Mouse (Mus musculus): ENCODE measurements at regions not wholly inside any gene's neighbourhood (a gene's known extent, or its start where the extent isn't known, plus 50 kb on each side); places are given as distances from the start of the nearest gene placed in this dataset.
A peak's percentile ranks its signal among the peaks of the same experiment; 100 is the strongest.
"Not testable (repeated sequence)": the region's sequence is repeated elsewhere in the genome, so short reads cannot be mapped to it uniquely, and the experiment has no call there.

DNA sequence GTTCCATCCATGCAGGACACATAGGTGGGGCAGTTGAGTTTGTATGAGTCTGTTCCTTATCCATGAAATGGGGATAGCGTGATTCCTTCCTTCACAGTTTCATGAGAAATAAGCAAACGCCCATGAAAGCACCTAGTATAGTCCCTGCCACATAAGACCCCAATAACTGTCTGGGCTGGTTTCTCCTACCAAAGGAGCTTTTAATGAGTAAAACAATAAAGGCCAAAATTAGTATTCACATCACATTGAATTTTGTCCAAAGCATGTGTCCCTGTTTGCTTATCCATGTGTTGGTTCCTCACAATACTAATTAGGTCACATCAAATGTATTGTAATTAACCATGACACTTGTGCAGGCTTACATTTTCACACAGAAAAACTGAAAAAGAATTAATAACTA, 221.3 kb downstream of the Prdm13 start:
- no peak for DNase-seq (ENCODE audit: low spot score in 2 of 2)

DNA sequence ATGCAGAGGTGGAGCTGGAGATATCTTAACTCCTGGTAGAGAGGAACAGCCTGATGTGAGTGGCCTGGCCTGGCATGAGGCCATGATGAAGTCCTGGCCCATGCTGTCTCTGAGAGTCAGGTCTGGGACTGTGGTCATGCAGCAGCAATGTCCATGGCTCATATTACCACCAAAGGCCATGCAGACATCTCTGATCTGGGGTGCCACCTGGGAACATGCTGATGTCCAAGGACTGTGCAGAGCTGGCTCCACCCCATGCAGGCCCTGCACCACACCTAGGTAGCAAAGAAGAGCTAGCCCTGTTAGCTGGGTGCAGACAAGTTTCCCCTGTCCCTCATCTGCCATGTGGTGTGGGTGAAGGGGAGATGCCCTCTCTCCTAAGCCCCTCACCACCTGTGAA, 244.5 kb downstream of the Prdm13 start:
- no peak for DNase-seq (ENCODE audit: low spot score in 2 of 2)

DNA sequence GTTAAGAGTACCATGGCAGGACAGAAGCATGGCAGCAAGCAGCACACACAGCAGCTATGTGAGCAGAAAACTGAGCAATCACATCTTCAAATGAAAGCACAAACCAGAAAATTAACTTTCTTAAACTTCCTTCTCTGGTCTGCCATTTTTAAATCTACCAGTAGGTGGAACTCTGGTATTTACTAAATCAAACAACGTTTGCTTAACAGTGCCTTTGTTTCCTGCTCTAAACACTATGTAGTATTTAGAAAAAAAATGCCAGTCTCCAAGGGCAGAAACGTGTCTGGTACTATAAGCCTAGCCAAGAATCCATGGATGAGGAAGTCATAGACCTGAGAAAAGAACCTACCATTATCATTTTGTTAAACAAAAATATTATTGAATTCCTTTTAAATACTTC, 249.1 kb downstream of the Prdm13 start:
- DNase-seq (ENCODE audit: low spot score in 2 of 2), result no peak

DNA sequence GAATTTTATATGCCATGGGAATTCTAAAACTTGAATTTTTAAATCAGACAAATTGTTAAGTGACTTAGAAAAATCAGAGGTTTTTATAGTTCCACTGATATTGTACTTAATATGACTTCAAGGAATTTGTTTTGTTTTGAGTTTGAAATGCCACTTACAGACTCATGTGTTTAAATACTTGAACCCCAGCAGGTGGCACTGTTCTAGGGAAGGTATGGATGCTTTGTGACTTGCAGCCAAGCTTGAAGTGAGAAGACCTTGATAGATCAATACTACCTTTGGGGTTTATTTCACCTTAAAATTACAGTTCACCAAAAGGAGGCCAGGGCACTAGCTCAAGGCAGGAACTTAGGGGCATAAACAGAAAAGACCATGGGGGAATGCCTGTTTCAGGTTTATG, 277.9 kb downstream of the Prdm13 start:
- DNase-seq (ENCODE audit: low spot score in 2 of 2), result no peak

DNA sequence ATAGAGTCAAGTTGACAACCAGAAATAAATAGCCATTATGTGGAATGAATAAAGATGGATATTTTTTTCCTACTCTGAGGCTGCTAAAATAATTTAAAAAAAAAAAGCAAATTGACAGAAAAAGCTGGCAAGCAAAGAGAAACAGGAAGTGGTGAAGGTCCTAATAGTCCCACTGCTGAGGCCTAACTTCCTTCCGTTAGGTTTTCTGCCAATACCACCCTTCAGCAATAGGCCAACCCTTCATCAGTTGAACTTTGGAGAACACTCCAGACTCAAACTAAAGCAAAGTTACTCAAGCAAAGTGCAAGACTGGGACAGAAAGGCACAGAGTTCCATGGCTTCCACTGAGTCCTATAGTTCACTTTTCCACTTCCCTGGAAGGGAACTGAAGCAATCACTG, 316.4 kb downstream of the Prdm13 start:
- no peak for DNase-seq (ENCODE audit: low spot score in 2 of 2)

DNA sequence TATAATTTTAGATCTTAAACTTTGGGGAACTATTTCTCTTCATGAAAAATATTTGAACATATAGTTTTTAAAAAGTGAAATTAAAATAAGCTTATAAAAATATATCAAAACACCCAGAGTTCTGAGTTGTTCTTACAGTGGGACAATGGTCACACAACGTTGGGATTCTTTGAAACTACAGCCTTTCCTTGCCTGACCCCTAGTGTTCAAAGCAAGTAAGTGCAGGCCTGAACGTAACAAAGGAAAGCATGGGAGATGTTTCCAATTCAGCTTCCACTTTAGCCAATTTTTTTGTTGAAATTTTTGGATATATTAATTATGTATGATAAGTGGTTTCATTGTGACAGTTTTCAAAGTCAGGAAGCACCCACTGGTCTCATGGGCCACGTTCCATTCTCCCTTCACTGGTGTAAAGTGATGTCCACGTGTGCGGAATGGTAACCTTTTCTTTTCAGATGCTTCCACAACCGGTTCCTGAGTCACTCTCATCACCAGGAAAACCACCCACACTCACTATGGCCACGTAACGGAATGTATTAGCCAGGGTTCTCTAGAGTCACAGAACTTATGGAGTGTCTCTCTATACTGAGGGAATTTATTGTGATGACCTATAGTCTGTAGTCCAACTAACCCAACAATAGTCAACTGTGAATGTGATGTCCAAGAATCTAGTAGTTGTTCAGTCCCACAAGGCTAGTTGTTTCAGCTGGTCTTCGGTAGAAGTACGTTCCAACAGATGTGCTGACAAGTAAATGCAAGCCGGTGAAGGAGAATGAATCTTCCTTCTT, 317.3 kb downstream of the Prdm13 start:
- peak in 1 of 2 experiments; percentile 1 for DNase-seq (ENCODE audit: low spot score in 2 of 2)

DNA sequence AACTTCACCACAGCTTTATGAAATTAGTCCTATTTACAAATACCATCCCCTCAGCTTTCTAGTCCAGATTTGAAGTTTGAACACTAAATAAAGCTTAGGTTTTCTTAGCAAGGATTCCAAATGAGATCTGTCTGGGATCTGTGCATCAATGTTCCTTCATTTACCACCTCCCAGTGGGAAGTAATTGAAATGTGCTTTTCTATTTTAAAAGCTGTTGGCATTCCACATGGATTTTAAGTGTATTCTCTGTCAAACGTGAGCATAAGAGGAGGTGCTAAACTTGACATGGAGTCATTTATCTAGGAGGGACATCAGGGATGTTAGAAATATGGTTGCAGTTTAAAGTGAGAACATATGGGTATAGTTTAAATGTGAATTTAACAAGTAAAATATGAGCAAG, 364.0 kb downstream of the Prdm13 start:
- DNase-seq (ENCODE audit: low spot score in 2 of 2), result no peak

DNA sequence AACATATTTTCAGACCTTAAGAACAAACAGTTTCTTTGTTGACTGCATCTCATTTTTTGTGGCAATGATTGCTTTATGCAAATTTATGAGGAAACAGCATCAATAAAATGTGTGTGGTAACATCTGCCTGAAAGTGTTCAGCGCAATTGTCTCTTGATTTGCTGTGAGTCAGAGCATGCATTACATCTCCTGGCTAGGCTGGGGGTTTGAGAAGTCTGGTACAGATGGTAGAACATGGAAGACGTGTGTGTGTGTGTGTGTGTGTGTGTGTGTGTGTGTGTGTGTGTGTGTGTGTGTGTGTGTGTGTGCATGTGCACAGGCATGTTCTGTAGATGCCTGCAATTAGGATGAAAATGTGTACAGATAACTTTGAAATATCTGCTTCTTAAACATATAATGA, 376.5 kb downstream of the Prdm13 start:
- not testable (repeated sequence) for DNase-seq (ENCODE audit: low spot score in 2 of 2)

DNA sequence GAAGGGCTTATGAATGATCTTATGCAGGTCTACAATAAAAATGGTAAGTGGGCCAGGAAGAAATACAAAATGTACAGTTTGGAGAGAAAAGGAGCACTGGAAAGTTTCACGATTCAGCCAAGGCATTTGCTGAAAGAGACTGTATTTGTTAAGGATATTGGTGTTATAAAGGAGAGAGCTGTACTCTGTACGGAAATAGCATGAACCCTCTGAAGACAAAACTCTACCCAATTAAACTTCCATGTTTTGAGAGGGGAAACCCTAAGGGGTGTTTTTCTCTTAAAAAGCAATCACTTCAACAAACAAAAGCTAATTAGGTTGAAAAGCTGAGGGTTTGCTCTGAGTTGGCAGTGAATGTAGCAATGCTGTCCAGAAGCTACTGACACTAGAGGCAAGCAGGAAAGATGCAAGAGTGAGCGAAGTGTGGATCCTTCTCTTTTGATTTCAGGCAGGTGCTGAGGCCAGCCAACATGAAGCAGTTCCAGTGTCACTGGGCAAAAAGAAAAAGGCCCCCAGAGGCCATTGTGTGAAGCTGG, 378.2 kb downstream of the Prdm13 start:
- DNase-seq (ENCODE audit: low spot score in 2 of 2), result no peak

DNA sequence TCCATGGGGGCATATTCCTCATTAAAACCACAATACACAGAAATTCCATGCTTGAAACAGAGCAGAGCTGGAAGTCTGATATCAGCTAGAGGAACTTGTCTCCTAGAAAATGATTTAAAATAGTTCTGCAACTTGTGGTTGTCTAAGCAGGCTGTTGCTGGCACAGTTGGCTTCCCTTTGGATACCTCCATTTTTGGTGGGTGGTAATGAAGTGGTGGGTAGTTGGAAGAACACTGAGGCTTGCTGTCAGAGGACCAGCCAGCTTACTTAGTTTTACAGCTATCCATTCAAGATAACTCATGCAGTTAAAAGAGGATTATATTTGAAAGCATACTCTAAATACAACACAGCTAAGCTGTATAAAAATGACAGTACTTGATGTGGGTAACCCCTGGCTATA, 385.6 kb downstream of the Prdm13 start:
- DNase-seq (ENCODE audit: low spot score in 2 of 2), result peak; percentile 4 to 30

DNA sequence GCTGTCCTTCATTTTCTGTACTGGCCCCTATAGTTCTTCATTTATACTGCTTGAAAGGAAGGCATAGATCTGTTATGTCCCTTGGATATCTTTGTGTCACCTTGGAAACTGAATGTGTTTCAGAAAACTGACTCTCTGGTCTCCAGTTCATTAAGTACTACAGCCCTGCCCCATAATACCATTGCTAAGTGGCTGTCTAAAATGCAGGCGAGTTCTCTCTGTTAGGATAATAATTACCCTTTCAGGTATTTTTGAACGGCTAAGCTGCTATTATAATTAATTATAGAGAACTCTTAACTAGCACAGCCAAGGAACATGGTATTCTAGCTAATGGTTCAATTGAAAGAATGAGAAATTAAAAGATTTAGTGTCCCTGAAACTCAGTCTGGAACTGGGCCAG, 418.5 kb downstream of the Prdm13 start:
- no peak for DNase-seq (ENCODE audit: low spot score in 2 of 2)

DNA sequence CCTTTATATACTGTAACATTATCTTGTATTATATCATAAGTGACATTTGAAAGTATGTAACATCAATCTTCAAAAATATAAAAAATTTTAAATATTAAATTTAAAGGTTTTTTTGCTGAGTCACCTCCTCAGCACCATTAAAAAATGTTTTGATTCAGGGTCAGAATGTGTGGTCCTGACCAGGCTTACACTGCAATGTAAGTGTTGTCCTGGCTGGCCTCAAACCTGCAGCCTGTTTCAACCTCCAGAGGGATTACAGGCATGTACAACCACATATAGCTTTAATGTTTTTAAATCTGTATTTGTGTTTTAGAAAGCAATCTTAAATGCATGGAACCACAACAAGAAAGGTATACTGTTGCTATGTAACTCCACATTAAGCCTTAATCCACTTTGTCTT, 418.9 kb downstream of the Prdm13 start:
- no peak for DNase-seq (ENCODE audit: low spot score in 2 of 2)

DNA sequence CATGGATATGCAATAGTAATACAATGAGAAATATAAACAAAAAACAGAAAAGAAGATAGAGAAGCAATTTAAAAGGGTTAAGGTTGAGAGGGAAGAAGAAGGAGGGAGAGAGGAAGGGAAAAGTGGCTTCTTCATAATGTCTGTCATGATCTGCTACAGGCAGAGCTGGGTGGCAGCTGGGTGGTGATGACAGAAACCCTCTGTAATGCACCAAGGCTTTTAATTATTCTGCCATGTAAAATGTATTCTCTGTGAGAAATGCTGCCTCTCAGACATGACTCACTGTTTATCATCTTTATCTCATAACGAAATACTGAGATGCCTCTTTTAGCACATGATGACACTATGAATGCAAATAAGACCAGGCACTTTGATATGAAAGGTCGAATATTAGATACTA, 435.4 kb downstream of the Prdm13 start:
- DNase-seq (ENCODE audit: low spot score in 2 of 2), result no peak

DNA sequence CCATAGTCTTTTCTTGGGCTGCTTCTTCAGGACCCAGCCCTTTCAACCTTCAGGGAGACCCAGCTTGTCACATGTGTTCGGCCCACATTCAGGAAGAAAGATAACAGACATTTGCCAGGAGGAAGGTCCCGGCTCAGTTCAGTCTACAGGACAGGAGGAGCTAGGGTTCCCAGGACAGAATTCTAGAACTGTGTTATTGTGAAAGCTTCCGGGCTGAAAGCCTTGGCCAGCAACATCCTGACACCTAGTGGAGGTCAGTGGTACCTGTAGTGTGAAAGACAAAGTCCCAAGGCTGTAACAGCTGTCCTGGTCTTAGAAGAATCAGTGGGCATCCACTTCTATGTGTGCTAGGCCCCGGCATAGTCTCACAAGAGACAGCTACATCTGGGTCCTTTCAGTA, 463.1 kb downstream of the Prdm13 start:
- peak in 1 of 2 experiments; percentile 6 for DNase-seq (ENCODE audit: low spot score in 2 of 2)

DNA sequence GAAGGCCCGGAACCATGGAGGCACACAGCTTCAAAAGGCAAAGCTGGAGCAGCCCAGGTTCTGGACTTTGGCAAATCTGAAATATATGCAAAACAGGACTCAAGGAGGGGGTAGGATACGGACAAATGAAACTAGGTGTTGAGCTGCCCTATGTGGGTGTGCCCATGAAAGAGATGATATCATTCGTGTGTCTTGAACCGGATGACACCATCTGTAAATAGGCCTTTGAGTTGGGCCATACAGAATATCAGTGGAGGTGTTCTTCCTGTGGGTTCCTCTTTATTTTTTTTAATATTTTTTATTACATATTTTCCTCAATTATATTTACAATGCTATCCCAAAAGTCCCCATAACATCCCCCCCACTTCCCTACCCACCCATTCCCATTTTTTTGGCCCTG, 478.1 kb downstream of the Prdm13 start:
- no peak for DNase-seq (ENCODE audit: low spot score in 2 of 2)

DNA sequence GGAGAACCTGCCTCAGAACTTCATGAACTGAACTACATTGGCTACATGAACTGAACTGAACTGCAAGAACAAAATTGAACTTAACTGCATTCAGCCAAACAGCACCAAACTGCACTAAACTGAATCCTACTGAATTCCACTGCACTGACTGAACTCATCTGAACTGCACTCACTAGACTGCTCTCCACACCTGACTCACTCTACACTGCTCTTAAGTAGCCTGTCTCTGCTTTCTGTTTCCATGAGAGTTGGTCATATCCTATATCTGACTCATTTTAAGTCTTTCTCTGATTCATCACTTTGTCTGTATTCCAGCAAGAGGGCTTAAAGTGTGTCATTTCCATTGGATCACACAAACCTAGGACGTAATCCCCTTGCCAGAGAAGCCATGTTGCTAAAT, 490.1 kb downstream of the Prdm13 start:
- no peak for DNase-seq (ENCODE audit: low spot score in 2 of 2)

DNA sequence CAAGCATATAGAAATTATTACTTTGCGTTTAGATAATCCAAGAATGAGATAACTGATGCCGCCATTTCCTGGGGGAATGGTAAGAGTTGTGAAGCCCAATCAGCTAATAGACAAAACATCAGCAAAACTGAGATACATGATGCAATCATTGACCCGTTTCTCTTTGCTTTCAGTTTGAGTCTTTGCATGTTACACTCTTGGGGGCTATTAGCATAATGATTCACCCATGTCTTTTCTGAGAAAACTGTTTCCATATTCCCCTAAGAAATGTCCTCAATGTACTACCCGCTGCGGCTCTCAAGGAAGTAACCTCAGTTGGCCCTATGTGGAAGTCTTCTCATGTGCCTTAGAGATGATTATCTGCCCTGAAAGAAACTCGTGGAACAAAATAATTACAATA, 512.0 kb downstream of the Prdm13 start:
- DNase-seq (ENCODE audit: low spot score in 2 of 2), result no peak

DNA sequence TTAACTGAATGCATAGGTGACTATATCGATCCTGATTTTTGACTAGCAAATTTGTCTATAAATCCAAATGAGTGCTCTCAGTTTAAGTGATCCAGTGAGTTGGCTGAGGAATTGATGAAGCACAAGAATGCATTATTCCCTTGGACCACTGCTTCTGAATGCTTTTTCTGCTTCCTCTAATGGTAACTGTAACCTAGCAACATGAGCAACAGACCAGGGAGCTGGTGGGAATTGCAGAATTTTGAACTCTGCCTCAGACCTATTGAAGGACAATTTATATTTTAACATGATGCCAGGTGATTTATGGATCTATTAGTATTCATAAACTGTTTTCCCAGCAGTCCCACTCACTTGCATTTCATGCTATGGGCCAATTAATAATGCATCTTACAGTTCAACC, 512.7 kb downstream of the Prdm13 start:
- no peak for DNase-seq (ENCODE audit: low spot score in 2 of 2)

DNA sequence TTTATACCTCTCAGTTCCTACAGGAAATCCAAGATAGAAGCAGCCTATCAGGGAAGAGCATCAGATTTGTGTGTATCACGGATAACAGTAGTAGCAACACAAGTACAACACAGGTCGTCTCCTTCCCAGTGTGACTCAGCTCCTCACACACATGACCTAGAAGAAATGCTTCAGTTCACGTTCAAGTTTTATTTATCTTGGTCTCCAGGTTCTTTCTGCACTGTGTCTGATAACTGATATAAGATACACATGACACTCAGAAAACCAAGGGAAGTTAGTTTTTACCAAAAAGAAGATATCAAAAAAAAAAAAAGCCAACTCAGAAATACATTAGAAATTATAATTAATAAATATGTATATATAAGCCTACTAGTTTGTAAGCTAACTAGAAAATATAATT, 515.0 kb downstream of the Prdm13 start:
- DNase-seq (ENCODE audit: low spot score in 2 of 2), result no peak

DNA sequence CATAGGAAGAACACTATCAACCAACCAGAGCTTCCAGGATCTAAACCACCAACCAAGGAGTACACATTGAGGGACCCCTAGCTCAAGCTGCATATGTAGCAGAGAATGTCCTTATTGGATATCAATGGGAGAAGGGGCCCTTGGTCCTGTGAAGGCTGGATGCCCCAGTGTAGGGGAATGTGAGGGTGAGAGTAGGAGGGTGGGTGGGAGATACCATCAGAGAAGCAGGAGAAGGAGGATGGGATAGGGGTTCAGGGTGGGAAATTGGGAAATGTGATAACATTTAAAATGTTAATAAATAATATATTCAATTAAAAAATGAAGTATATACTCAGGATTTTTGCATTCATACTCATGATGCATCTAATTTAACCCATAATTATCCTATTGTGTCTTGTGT, 523.6 kb downstream of the Prdm13 start:
- DNase-seq (ENCODE audit: low spot score in 2 of 2), result no peak

DNA sequence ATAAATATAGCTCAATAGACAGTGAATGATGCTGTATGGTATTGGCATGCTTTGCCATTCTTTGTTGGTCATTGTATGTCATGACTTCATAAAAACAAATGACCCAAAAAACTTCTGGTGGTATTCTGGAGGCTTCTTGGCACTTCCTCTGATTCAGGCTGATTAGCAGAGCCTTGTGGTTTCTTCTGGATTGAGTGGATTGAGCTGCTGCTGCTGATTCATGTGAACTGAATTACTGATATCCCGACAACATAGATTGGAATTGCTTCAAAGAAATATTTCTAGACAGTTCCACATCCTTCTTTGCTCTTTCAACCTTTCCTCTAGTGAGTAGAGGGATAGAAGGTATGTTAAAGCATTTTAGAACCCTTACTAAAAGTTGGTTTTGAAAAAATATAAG, 559.9 kb downstream of the Prdm13 start:
- DNase-seq (ENCODE audit: low spot score in 2 of 2), result no peak

DNA sequence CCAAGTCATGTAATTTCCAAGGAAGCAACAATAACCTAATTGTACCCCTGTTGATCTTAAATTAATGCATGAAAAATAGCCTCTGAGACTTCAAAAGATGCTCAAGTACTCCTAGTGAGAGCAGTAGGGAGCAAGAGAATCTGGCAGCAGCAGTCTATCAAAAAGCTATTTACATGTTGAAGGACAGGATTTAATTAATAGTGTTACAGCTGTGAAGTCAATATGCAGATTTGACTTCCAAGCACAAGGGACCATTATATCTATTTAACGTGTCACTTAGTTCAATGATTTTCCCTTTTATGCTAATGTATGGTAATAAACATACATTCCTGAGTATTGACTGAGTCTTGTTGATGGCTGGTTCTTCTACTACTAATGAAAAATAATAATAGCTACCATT, 590.0 kb downstream of the Prdm13 start:
- no peak for DNase-seq (ENCODE audit: low spot score in 2 of 2)

DNA sequence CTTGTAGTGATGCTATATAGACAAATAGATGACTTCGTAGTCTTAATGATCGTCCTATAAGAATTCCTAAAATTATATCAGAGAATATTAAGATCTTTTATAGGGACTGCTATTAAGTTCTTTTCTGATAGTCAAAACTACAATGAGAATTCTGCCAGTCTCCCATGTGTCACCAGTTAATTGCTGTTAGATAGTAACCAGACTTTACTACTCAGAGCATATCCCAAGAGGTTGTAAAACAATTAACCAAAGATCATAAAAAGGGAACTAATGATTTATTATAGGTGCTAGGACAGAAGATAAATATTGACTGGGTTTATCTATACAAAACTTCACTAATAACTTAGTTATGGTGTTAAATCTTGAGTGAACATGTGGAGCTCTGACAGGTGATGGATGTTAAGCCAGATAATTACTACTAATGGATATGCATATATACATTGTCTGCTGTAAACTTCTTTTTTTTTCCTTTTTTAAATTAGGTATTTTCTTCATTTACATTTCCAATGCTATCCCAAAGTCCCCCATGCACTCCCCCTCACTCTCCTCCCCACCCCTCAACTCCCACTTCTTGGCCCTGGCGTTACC, 615.5 kb downstream of the Prdm13 start:
- DNase-seq (ENCODE audit: low spot score in 2 of 2), result no peak
